Mouse (Mus musculus): Measurements from ENCODE around the gene Myo1b.

- TF ChIP-seq POLR2A (IDR thresholded peaks at IDR 0.05; ENCODE audit: insufficient read depth, low read depth, low read length) (no peak), CTCF (IDR thresholded peaks at IDR 0.05) (no peak), EP300 (IDR thresholded peaks at IDR 0.05; ENCODE audit: insufficient read depth, low read depth, low read length) (no peak)
These were observed 176.5 kb downstream of the Myo1b start for GRCm38 (mm10) chr1:51739252-51739852.
